Mouse (Mus musculus): ENCODE results near the gene Hjurp. TPM values are rescaled to one million over a fixed set of nuclear protein-coding genes. Genes with fewer than 3 reads are reported as not detected.

The Hjurp gene
- total and polyA plus RNA-seq, 3 experiments: 67.6 to 80.8 (median 69.8) TPM

DNA sequence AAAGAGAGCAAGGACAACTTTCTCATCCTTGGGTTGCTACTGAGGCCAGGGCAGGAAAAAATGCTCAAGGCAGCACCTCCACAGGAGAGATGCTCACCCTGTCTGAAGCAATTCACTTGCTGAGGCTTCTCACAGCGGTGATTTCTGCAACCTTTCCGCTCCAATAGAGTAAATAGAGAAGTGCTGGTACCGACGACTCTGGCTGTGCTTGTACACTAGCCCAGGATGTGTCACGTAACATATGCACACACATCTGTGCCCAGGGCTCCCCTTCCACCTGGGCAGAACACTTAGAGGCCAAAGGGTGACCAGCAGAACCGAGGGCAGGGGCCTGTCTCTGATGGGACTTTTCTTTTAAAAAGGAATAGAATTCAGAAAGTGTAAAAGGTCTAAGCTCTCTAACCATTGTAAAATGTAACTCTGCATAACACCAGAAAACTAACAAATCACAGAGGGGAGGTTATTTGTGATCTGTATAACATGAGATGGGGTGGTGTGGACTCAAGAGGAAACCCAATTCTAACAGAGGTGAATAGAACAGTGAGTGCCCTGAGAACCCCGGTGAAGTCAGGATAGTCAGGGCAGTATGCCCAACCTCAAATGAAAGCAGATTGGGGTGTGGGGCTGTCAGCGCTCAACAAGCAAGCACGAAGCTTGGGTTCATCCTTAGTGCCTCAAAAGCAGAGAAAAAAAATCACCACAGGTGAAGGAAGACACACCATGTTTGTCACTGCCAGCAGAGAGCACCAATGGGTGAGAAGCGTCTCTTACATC is 16.6 kb downstream of the Hjurp start:
- DNase-seq (ENCODE audit: extremely low read depth): no peak
- no peak overlapping the region for H3K4me3 ChIP-seq (replicated peaks in 1 of 3; ENCODE audit: low read depth in 2 of 3, low read length in 2 of 3, poor library complexity in 1 of 3)
- H3K9ac ChIP-seq (ENCODE audit: insufficient read depth, low read depth): no peak overlapping the region
- TF ChIP-seq POLR2A (IDR thresholded peaks at IDR 0.05; ENCODE audit: low read depth, low read length) (peak; percentile 3; the same call in 1 of the 2 replicates), MAX (IDR thresholded peaks at IDR 0.05; ENCODE audit: low read length) (no peak), JUND (conservative IDR thresholded peaks at IDR 0.05; ENCODE audit: low read depth, low read length) (no peak), SIN3A (IDR thresholded peaks at IDR 0.05; ENCODE audit: low read length) (no peak), RAD21 (IDR thresholded peaks at IDR 0.05; ENCODE audit: low read depth, low read length) (no peak), ZMIZ1 (IDR thresholded peaks at IDR 0.05; ENCODE audit: low read depth, low read length) (0 out of 2 replicates have a peak, but pooled peaks have one; percentile 64), USF1 (IDR thresholded peaks at IDR 0.05; ENCODE audit: low read depth, low read length) (no peak)
- dilution Hi-C loops (cut with MboI; ENCODE audit: extremely low pct_ligation_motif_present, extremely low pct_unique_long_range_greater_than_20kb, low sequenced_read_pairs) (no loop called here), in situ Hi-C loops (cut with MboI; ENCODE audit: low pct_ligation_motif_present, low pct_unique_long_range_greater_than_20kb, low sequenced_read_pairs) (no loop called here)
- no peaks in the 10 kb centered on the region for H3K79me2 ChIP-seq (replicated peaks; ENCODE audit: control insufficient read depth, extremely low read depth, insufficient read depth, poor library complexity, severe bottlenecking)
- H3K27ac ChIP-seq (ENCODE audit: insufficient read depth, low read depth): no peak overlapping the region
- H3K9me3 ChIP-seq (replicated peaks; ENCODE audit: low read length): peaks cover 29% of the 10 kb centered on the region
- peaks cover 2 to 29% of the 10 kb centered on the region in 2 experiments; a peak in 3 of 4 replicates for H3K4me1 ChIP-seq (ENCODE audit: control insufficient read depth in 1 of 2, insufficient read depth in 2 of 2)
- no peaks in the 10 kb centered on the region for H3K27me3 ChIP-seq (replicated peaks)
- H3K4me2 ChIP-seq (ENCODE audit: insufficient read depth, low read depth, poor library complexity, severe bottlenecking): no peak overlapping the region
- H3K36me3 ChIP-seq (replicated peaks in 1 of 2; ENCODE audit: control insufficient read depth in 1 of 2, insufficient read depth in 1 of 2, low read length in 1 of 2): peaks cover 32 to 60% of the 10 kb centered on the region in 2 experiments

DNA sequence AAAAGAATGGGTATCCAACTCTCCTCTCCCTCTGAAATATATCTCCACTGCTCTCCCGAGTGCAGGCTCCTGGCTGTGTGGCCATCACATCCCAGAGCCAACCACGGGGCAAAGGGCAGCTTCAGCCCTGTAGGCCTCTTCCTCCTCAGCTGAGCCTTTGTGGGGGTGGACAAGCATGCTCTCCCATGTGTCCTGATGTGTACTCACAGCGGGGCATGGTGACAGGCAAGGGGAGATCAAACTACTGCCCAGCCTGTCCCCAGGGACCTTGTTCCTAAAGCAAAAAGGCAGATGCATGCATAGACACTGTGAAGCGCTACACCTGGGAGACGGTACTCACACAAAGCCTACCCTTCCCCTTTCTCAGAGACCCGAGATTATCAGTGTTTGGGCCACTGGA is 17.3 kb downstream of the Hjurp start:
- Histone ChIP-seq H3K27ac (ENCODE audit: insufficient read depth, low read depth) (no peak overlapping the region), H3K4me2 (ENCODE audit: insufficient read depth, low read depth, poor library complexity, severe bottlenecking) (no peak overlapping the region), H3K9me3 (replicated peaks; ENCODE audit: low read length) (peaks cover 35% of the 10 kb centered on the region), H3K36me3 (replicated peaks in 1 of 2; ENCODE audit: control insufficient read depth in 1 of 2, insufficient read depth in 1 of 2, low read length in 1 of 2) (peaks cover 25 to 53% of the 10 kb centered on the region in 2 experiments), H3K9ac (ENCODE audit: insufficient read depth, low read depth) (no peak overlapping the region), H3K4me1 (ENCODE audit: control insufficient read depth in 1 of 2, insufficient read depth in 2 of 2) (peaks cover 2 to 29% of the 10 kb centered on the region in 2 experiments; a peak in 3 of 4 replicates), H3K79me2 (replicated peaks; ENCODE audit: control insufficient read depth, extremely low read depth, insufficient read depth, poor library complexity, severe bottlenecking) (no peaks in the 10 kb centered on the region), H3K4me3 (replicated peaks in 1 of 3; ENCODE audit: low read depth in 2 of 3, low read length in 2 of 3, poor library complexity in 1 of 3) (no peak overlapping the region), H3K27me3 (replicated peaks) (peaks cover under 1% of the 10 kb centered on the region)
- in situ Hi-C loops (cut with MboI; ENCODE audit: low pct_ligation_motif_present, low pct_unique_long_range_greater_than_20kb, low sequenced_read_pairs) (no loop called here), dilution Hi-C loops (cut with MboI; ENCODE audit: extremely low pct_ligation_motif_present, extremely low pct_unique_long_range_greater_than_20kb, low sequenced_read_pairs) (no loop called here)
- no peak for DNase-seq (ENCODE audit: extremely low read depth)
- TF ChIP-seq NRF1 (IDR thresholded peaks at IDR 0.05; ENCODE audit: low read depth, low read length) (no peak), POLR2A (IDR thresholded peaks at IDR 0.05; ENCODE audit: low read depth, low read length) (no peak; the same call in 1 of the 2 replicates), GABPA (IDR thresholded peaks at IDR 0.05; ENCODE audit: insufficient replicate concordance, low read depth, low read length) (no peak), EP300 (IDR thresholded peaks at IDR 0.05; ENCODE audit: low read length) (no peak), JUND (conservative IDR thresholded peaks at IDR 0.05; ENCODE audit: low read depth, low read length) (no peak), POLR2AphosphoS2 (IDR thresholded peaks at IDR 0.05; ENCODE audit: low read depth, low read length) (peak; percentile 4; the same call in 1 of the 2 replicates)

DNA sequence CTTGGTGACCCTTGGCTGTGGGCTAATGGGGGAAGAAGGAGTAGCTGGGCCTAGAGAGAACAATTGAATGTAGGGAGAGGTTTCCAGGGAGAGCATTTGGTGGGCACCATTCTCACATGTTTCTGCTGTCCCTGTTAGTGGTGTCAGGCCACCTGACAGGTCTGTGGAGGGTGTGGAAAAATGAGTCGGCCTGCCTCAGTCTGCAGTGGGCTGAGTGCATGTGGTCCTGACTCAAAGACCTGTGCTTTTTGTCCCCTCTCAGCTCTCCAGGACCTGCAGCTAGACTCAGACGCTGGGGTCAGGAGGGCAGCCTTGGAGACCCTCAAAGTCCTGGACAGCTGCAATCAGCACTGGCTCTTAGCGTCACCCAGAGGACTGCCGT is 17.8 kb downstream of the Hjurp start:
- in situ Hi-C loops (cut with MboI; ENCODE audit: low pct_ligation_motif_present, low pct_unique_long_range_greater_than_20kb, low sequenced_read_pairs) (no loop called here), dilution Hi-C loops (cut with MboI; ENCODE audit: extremely low pct_ligation_motif_present, extremely low pct_unique_long_range_greater_than_20kb, low sequenced_read_pairs) (no loop called here)
- Histone ChIP-seq H3K36me3 (replicated peaks in 1 of 2; ENCODE audit: control insufficient read depth in 1 of 2, insufficient read depth in 1 of 2, low read length in 1 of 2) (peaks cover 21 to 49% of the 10 kb centered on the region in 2 experiments), H3K27me3 (replicated peaks) (peaks cover 4% of the 10 kb centered on the region), H3K27ac (ENCODE audit: insufficient read depth, low read depth) (no peak overlapping the region), H3K9me3 (replicated peaks; ENCODE audit: low read length) (peaks cover 40% of the 10 kb centered on the region), H3K9ac (ENCODE audit: insufficient read depth, low read depth) (no peak overlapping the region), H3K4me2 (ENCODE audit: insufficient read depth, low read depth, poor library complexity, severe bottlenecking) (no peak overlapping the region), H3K4me1 (ENCODE audit: control insufficient read depth in 1 of 2, insufficient read depth in 2 of 2) (peaks cover 2 to 29% of the 10 kb centered on the region in 2 experiments; a peak in 3 of 4 replicates), H3K4me3 (replicated peaks in 1 of 3; ENCODE audit: low read depth in 2 of 3, low read length in 2 of 3, poor library complexity in 1 of 3) (no peak overlapping the region), H3K79me2 (replicated peaks; ENCODE audit: control insufficient read depth, extremely low read depth, insufficient read depth, poor library complexity, severe bottlenecking) (no peaks in the 10 kb centered on the region)
- DNase-seq (ENCODE audit: extremely low read depth): no peak
- TF ChIP-seq ETS1 (conservative IDR thresholded peaks at IDR 0.05; ENCODE audit: low read depth, low read length): no peak
- TF ChIP-seq POLR2AphosphoS2 (IDR thresholded peaks at IDR 0.05; ENCODE audit: low read depth, low read length): no peak
- TF ChIP-seq KAT2A (IDR thresholded peaks at IDR 0.05; ENCODE audit: insufficient replicate concordance, low read length): no peak
- TF ChIP-seq HCFC1 (IDR thresholded peaks at IDR 0.05; ENCODE audit: low read depth, low read length): no peak
- TF ChIP-seq TCF12 (IDR thresholded peaks at IDR 0.05; ENCODE audit: low read depth, low read length): no peak
- TF ChIP-seq TBP (conservative IDR thresholded peaks at IDR 0.05; ENCODE audit: low read depth, low read length): no peak
- TF ChIP-seq RAD21 (IDR thresholded peaks at IDR 0.05; ENCODE audit: low read depth, low read length): no peak
- no peak for TF ChIP-seq ZKSCAN1 (IDR thresholded peaks at IDR 0.05; ENCODE audit: borderline replicate concordance, low read depth, low read length)
- TF ChIP-seq PAX5 (IDR thresholded peaks at IDR 0.05; ENCODE audit: low read length): no peak
- no peak for TF ChIP-seq USF1 (IDR thresholded peaks at IDR 0.05; ENCODE audit: low read depth, low read length)
- no peak for TF ChIP-seq ZMIZ1 (IDR thresholded peaks at IDR 0.05; ENCODE audit: low read depth, low read length)
- no peak for TF ChIP-seq ZNF384 (IDR thresholded peaks at IDR 0.05; ENCODE audit: low read depth, low read length)
- no peak for TF ChIP-seq RCOR1 (conservative IDR thresholded peaks at IDR 0.05; ENCODE audit: low read depth, low read length)
- no peak for TF ChIP-seq USF2 (conservative IDR thresholded peaks at IDR 0.05; ENCODE audit: low read depth, low read length)
- no peak for TF ChIP-seq E2F4 (IDR thresholded peaks at IDR 0.05; ENCODE audit: insufficient replicate concordance, low read depth, low read length)
